ENCODE assay signal across 13 mouse cellular contexts in genomic region chr3:121859142-121859541, GRCm38 (mm10). TPM values are rescaled to one million over a fixed set of nuclear protein-coding genes. Genes with fewer than 3 reads are reported as not detected.
DNase-seq lines count a peak whose midpoint lies in the region; ATAC-seq and TF ChIP-seq lines count a peak whose summit lies in the region.
"Had no signal": no experiment of that assay in that cellular context is flagged by ENCODE, and none has a peak within 500 bp of the region (broad histone marks: within the 10 kb centered on the region; RNA-seq: fewer than 3 reads in every experiment).

No protein-coding gene starts in this region.

- no peaks in the 10 kb centered on the region for H3K36me3 ChIP-seq in lung, embryonic 14.5 days (ENCODE audit: insufficient read depth)
- no peaks in the 10 kb centered on the region for H3K36me3 ChIP-seq in embryonic facial prominence, embryonic 10.5 days (replicated peaks)

- no peak for TF ChIP-seq CTCF in lung, embryonic 14.5 days (IDR thresholded peaks at IDR 0.05; ENCODE audit: low read depth)

- H3K9ac ChIP-seq in lung, embryonic 14.5 days = no peak overlapping the region

- H3K27me3 ChIP-seq in lung, embryonic 14.5 days (ENCODE audit: insufficient read depth, low read length) = no peaks in the 10 kb centered on the region
- no peaks in the 10 kb centered on the region for H3K27me3 ChIP-seq in embryonic facial prominence, embryonic 10.5 days (replicated peaks; ENCODE audit: low read depth, poor library complexity, severe bottlenecking)

- WGBS in lung, embryonic 14.5 days = 16% methylated on average over 5 of the region's 5 CpGs
- 33% methylated on average over 5 of the region's 5 CpGs for WGBS in embryonic facial prominence, embryonic 10.5 days

- H3K4me2 ChIP-seq in lung, embryonic 14.5 days = peak overlapping the region; percentile 40
- H3K4me2 ChIP-seq: liver, embryonic 11.5 days had no signal

- DNase-seq in lung, embryonic 14.5 days = peak; percentile 71
- DNase-seq in lung, postnatal 4 days = no peak
- DNase-seq in embryo, embryonic 10 days (ENCODE audit: low spot score) = peak; percentile 67
- DNase-seq in embryonic facial prominence, embryonic 10.5 days (ENCODE audit: low spot score) = no peak
- DNase-seq in mesoderm, embryonic 11.5 days (ENCODE audit: low read depth, low spot score) = peak; percentile 16
- DNase-seq in thymus, postnatal 0 days (ENCODE audit: low spot score) = no peak
- DNase-seq in gastrocnemius, adult 8-10 months (ENCODE audit: low spot score in 2 of 2) = no peak
- DNase-seq: cerebellum, adult 18-20 months; heart, postnatal 14 days; kidney, postnatal 4 days; thymus, postnatal 4 days had no signal

- peak overlapping the region; percentile 92 for H3K27ac ChIP-seq in lung, embryonic 14.5 days (ENCODE audit: low read depth)
- 0 out of 2 replicates have a peak overlapping the region, but pooled peaks have one; percentile 30 for H3K27ac ChIP-seq in embryonic facial prominence, embryonic 10.5 days (replicated peaks)

- no peak overlapping the region for H3K4me3 ChIP-seq in lung, embryonic 14.5 days (ENCODE audit: low read depth, low read length)
- no peak overlapping the region for H3K4me3 ChIP-seq in embryonic facial prominence, embryonic 10.5 days
- H3K4me3 ChIP-seq: megakaryocyte, embryonic 14.5 days had no signal

- peak; percentile 76; the same call in 1 of the 2 replicates for ATAC-seq in lung, embryonic 14.5 days (ENCODE audit: insufficient read depth)

- 0 out of 2 replicates have a peak, but pooled peaks cover 5% of the 10 kb centered on the region for H3K4me1 ChIP-seq in lung, embryonic 14.5 days (ENCODE audit: insufficient read depth)
- H3K4me1 ChIP-seq in embryonic facial prominence, embryonic 10.5 days = peaks cover 18% of the 10 kb centered on the region
- H3K4me1 ChIP-seq: megakaryocyte, embryonic 14.5 days had no signal

- H3K9me3 ChIP-seq in lung, embryonic 14.5 days (ENCODE audit: low read depth, low read length) = no peaks in the 10 kb centered on the region
- no peaks in the 10 kb centered on the region for H3K9me3 ChIP-seq in embryonic facial prominence, embryonic 10.5 days
- H3K9me3 ChIP-seq: megakaryocyte, embryonic 14.5 days had no signal

RNA-seq across cellular contexts. Expression of gene Abcd3, which starts 44.0 kb away (rescaled TPM):
- polyA plus RNA-seq in lung, embryonic 14.5 days (2014; fragmentation: Nextera tagmentation; extraction: Ambion mirVana) = 78.0 and 78.7 TPM in 2 replicates
- polyA plus RNA-seq in embryonic facial prominence, embryonic 10.5 days (2016; fragmentation: Nextera tagmentation; extraction: Ambion mirVana) = 40.1 and 44.0 TPM in 2 replicates
- polyA plus RNA-seq in thymus, postnatal 0 days (2015; fragmentation: Nextera tagmentation; extraction: Ambion mirVana) = 25.5 and 29.7 TPM in 2 replicates
- total RNA-seq in gastrocnemius, adult 8-10 months (2022) = 10 to 100 TPM; 33.2 to 39.3 (median 34.6) TPM

Comparison
In these comparisons a context has a peak if more than half of its experiments do, and no peak if none do; other contexts are left out.
1. DNase-seq: peak in lung, embryonic 14.5 days (single experiment), embryo, embryonic 10 days (single experiment) and mesoderm, embryonic 11.5 days (single experiment); none in lung, postnatal 4 days (0 of 2), embryonic facial prominence, embryonic 10.5 days (single experiment), thymus, postnatal 0 days (single experiment) and gastrocnemius, adult 8-10 months (0 of 2).